Mouse (Mus musculus): ENCODE measurements around the gene Dip2b.

DNA sequence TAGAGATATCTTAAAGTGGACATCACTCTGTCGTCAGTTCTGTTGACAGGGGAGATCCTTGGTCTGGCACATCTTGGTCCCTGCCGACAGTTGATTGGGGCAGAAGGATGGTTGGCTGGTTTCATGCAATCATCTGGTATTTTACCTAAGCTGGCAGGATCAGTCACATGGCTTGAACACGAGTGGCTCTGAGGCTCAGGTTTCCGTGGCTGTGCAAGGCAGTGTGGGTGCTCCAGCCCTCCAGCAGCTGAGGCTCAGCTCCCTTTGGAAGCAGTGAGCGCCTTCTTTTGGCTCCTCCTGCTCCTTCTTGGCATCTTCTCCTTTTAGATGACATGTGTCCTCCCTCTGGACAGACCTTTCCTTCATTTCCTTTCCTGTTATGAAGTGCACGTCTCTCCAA is 7.1 kb downstream of the Dip2b start:
- TF ChIP-seq CTCF (IDR thresholded peaks at IDR 0.05; ENCODE audit: borderline replicate concordance, control insufficient read depth, extremely low read depth, insufficient read depth, low read length, poor library complexity): no peak
- TF ChIP-seq POLR2A (IDR thresholded peaks at IDR 0.05; ENCODE audit: control insufficient read depth, extremely low read depth, insufficient read depth, low read length, poor library complexity): no peak
